In genomic region chr16:35229582-35229981, GRCm38 (mm10) we compare ENCODE assay signal across 11 mouse cellular contexts.
DNase-seq lines count a peak whose midpoint lies in the region; ATAC-seq and TF ChIP-seq lines count a peak whose summit lies in the region.
"Had no signal": no experiment of that assay in that cellular context is flagged by ENCODE, and none has a peak within 500 bp of the region (broad histone marks: within the 10 kb centered on the region; RNA-seq: fewer than 3 reads in every experiment).

No protein-coding gene starts in this region.

- no peak overlapping the region for H3K4me3 ChIP-seq in heart, postnatal 0 days (ENCODE audit: low read depth, low read length)
- H3K4me3 ChIP-seq in stomach, postnatal 0 days (ENCODE audit: low read depth, low read length), result no peak overlapping the region
- H3K4me3 ChIP-seq: embryonic facial prominence, embryonic 13.5 days; hindbrain, embryonic 12.5 days; midbrain, embryonic 15.5 days had no signal

- peak overlapping the region; percentile 28; the same call in 1 of the 2 replicates for H3K27ac ChIP-seq in heart, postnatal 0 days (ENCODE audit: low read depth)
- H3K27ac ChIP-seq in stomach, postnatal 0 days (replicated peaks), result no peak overlapping the region
- H3K27ac ChIP-seq: embryonic facial prominence, embryonic 13.5 days; hindbrain, embryonic 12.5 days; midbrain, embryonic 15.5 days had no signal

- no peak overlapping the region for H3K9ac ChIP-seq in heart, postnatal 0 days (replicated peaks; ENCODE audit: low read depth, low read length)
- no peak overlapping the region for H3K9ac ChIP-seq in stomach, postnatal 0 days (ENCODE audit: low read length)
- H3K9ac ChIP-seq: embryonic facial prominence, embryonic 13.5 days; hindbrain, embryonic 12.5 days; midbrain, embryonic 15.5 days had no signal

- no peaks in the 10 kb centered on the region for H3K9me3 ChIP-seq in heart, postnatal 0 days (replicated peaks; ENCODE audit: control insufficient read depth, low read length)
- H3K9me3 ChIP-seq in stomach, postnatal 0 days (ENCODE audit: control insufficient read depth, low read length), result no peaks in the 10 kb centered on the region
- H3K9me3 ChIP-seq: embryonic facial prominence, embryonic 13.5 days; hindbrain, embryonic 12.5 days; midbrain, embryonic 15.5 days had no signal

- no peaks in the 10 kb centered on the region for H3K27me3 ChIP-seq in heart, postnatal 0 days (ENCODE audit: control insufficient read depth, insufficient read depth, low read length)
- no peaks in the 10 kb centered on the region for H3K27me3 ChIP-seq in stomach, postnatal 0 days (ENCODE audit: control insufficient read depth, insufficient read depth, low read length)
- H3K27me3 ChIP-seq: embryonic facial prominence, embryonic 13.5 days; hindbrain, embryonic 12.5 days; midbrain, embryonic 15.5 days had no signal

- H3K36me3 ChIP-seq in heart, postnatal 0 days (replicated peaks; ENCODE audit: control insufficient read depth, insufficient read depth, low read length), result no peaks in the 10 kb centered on the region
- no peaks in the 10 kb centered on the region for H3K36me3 ChIP-seq in stomach, postnatal 0 days (ENCODE audit: control insufficient read depth, insufficient read depth, low read length)
- H3K36me3 ChIP-seq: embryonic facial prominence, embryonic 13.5 days; hindbrain, embryonic 12.5 days; midbrain, embryonic 15.5 days had no signal

- no peak overlapping the region; the same call in 1 of the 2 replicates for H3K4me2 ChIP-seq in heart, postnatal 0 days (ENCODE audit: low read depth, low read length)
- H3K4me2 ChIP-seq in stomach, postnatal 0 days (replicated peaks; ENCODE audit: low read depth), result no peak overlapping the region
- H3K4me2 ChIP-seq: embryonic facial prominence, embryonic 13.5 days; hindbrain, embryonic 12.5 days; midbrain, embryonic 15.5 days had no signal

- no peak for TF ChIP-seq CTCF in heart, postnatal 0 days (IDR thresholded peaks at IDR 0.05; ENCODE audit: low read depth)
- TF ChIP-seq CTCF in stomach, postnatal 0 days (IDR thresholded peaks at IDR 0.05; ENCODE audit: low read depth), result no peak

- peak; percentile 34 for DNase-seq in kidney, postnatal 10 days
- DNase-seq in kidney, adult 8-10 months, result no peak
- DNase-seq in c-Kit-positive CD71-negative TER-119-negative erythroid progenitor cells, embryonic 14.5 days (ENCODE audit: low read depth), result peak; percentile 17
- DNase-seq in heart, postnatal 0 days (ENCODE audit: low spot score), result peak; percentile 55
- peak; percentile 54 for DNase-seq in stomach, postnatal 0 days (ENCODE audit: low spot score)
- DNase-seq in adrenal gland, postnatal 25 days, result no peak
- DNase-seq in cerebellum, adult 9-10 months, result no peak
- no peak for DNase-seq in adrenal gland, postnatal 14 days

- H3K4me1 ChIP-seq in heart, postnatal 0 days (ENCODE audit: control insufficient read depth, insufficient read depth), result peaks cover 84% of the 10 kb centered on the region
- H3K4me1 ChIP-seq in stomach, postnatal 0 days (replicated peaks; ENCODE audit: control insufficient read depth, insufficient read depth), result peaks cover 5% of the 10 kb centered on the region; the same call in 1 of the 2 replicates
- H3K4me1 ChIP-seq: midbrain, embryonic 15.5 days had no signal

- TF ChIP-seq EP300 in heart, postnatal 0 days (IDR thresholded peaks at IDR 0.05; ENCODE audit: low read depth), result no peak
- no peak for TF ChIP-seq EP300 in stomach, postnatal 0 days (optimal IDR thresholded peaks at IDR 0.05)

- ATAC-seq in heart, postnatal 0 days (ENCODE audit: insufficient read depth, low read depth), result peak; percentile 22
- peak; percentile 66 for ATAC-seq in stomach, postnatal 0 days (ENCODE audit: low FRiP score, low TSS enrichment)
- ATAC-seq: midbrain, embryonic 15.5 days had no signal

- WGBS in heart, postnatal 0 days, result 12% methylated on average over 11 of the region's 11 CpGs
- WGBS in stomach, postnatal 0 days, result 14% methylated on average over 11 of the region's 11 CpGs

Comparison
In these comparisons a context has a peak if more than half of its experiments do, and no peak if none do; other contexts are left out.
1. DNase-seq: peak in kidney, postnatal 10 days (single experiment), c-Kit-positive CD71-negative TER-119-negative erythroid progenitor cells, embryonic 14.5 days (single experiment), heart, postnatal 0 days (single experiment) and stomach, postnatal 0 days (single experiment); none in kidney, adult 8-10 months (0 of 2), adrenal gland, postnatal 25 days (single experiment), cerebellum, adult 9-10 months (single experiment) and adrenal gland, postnatal 14 days (single experiment).